Mouse (Mus musculus) spleen, adult 18-20 months (tissue): ENCODE data around the gene Rnf220.
A peak's percentile ranks its signal among the peaks of the same experiment; 100 is the strongest.

Experiments used
- DNase-seq, 2 experiments: peaks; one replicate each; pipeline ENCODE4 v3.0.0; 2022; ENCODE audit warnings: mixed read lengths in 2 of 2

Gene Rnf220

DNA sequence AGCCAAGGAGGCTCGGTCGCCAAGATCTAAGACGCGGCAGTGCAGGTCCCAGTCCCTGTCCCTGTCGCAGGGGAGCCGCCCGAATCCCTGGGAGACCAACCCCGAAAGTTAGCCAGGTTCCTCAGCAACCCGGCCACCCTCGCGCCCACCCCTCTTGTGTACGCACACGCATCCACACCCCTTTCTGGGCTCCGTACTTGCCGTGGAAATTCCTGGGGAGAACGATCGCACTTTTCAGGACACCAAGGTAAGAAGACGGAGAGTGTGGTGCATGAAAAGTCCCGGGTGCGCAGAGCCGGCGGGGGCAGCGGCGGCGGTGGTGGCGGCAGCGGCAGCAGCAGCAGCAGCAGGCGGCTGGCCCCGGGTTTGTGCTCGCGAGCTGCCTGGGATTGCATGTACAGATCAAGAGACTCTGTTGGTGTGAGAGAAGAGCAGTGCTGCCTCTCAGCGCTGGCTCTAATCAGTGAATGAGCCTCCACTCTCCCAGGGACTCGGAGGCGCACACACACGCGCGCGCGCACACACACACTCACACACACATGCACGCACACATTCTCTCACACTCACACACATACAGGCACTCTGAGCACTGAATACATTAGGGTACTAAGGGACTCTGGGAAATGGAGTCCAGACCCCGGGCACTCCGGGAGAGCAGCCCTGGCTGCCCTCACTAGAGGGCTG is at the start of gene Rnf220:
Gene Rnf220 (minus strand): TSS at position 571 of the 684 bp plus-strand sequence.
- DNase-seq, result no peak

DNA sequence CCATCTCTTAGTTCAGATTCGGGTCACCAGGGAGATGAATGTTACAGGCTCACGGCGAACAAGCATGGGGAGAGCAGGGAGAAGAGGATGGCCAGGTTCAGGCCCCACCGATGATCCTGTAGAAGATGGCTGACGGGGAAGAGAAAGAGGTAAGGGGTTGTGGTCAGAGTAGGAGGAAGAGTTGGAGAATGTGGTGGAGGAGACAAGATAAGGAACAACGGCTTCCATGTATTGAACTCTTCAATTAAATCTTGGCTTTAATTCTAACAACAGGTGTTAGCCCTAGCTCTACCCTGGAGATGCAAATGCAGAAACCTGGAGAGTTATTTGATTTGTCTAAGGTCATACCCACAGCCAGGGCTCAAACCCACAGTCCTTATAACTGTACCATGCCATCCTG is 49.8 kb upstream of the Rnf220 start:
- DNase-seq, result no peak

DNA sequence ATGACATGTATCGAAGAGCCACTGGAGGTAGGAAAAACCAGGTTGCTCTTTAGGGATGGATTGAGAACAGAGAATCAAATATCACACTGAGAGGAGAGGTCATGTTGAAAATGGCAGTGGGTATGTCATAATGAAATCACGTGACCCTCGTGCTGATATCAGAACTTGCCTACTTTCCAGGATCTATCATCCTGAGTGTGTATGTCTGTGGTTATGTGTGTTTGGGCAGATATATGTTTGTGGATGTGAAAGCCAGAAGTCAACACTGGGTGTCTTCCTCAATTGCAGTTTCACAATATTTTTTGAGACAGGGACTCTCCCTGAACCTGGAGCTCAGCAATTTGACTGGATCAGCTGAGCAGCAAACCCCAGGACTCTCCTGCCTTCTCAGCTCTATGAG is 48.6 kb upstream of the Rnf220 start:
- DNase-seq, result no peak

DNA sequence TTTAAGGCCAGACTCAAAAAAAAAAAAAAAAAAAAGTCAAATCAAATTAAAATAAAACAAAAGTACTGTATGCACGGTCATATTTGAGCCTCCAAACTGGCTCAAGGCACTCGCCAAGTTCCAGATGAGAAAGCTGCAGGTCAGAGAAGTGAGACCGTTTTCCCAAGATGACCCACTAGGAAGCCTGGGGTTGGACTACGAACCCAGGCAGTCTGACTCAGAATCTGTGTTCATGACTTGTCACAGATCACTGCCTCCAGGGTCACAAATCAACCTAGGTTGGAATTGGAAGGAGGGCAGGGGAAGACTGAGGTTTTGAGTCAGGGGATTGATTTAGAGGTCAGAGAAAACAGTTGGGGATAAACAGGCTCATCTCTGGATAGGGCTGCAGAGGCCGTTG is 43.7 kb upstream of the Rnf220 start:
- DNase-seq, result no peak

DNA sequence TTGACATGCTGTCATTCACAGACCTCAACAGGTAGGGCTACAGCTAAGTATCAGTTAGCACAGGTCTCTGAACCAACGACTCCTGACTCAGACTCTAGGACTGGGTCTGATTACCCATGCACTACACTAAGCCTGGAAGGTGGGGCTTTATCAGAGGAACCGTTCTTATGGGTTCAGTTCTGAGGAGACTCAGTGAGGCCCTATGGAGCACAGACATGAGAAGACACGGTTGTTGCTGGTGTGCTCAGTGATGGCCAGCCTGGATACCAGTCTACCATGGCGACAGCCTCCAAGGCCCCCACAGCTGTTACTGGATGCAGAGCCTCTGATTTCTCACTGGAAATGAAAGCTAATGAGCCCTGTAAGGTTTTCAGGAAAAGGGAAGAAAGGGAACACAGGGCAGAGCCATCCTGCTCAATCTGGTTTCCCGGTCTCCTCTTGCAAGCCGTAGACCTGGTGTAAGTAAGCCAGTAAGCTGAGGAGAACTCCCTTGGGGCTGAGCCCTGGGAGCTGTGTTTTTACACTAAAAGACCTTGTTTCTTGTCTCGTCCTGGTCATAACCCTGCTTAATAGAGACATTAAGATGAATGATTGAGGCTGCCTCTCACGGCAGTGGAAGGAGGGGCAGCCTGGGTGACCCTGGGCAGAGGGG is 42.6 kb upstream of the Rnf220 start:
- no peak for DNase-seq

DNA sequence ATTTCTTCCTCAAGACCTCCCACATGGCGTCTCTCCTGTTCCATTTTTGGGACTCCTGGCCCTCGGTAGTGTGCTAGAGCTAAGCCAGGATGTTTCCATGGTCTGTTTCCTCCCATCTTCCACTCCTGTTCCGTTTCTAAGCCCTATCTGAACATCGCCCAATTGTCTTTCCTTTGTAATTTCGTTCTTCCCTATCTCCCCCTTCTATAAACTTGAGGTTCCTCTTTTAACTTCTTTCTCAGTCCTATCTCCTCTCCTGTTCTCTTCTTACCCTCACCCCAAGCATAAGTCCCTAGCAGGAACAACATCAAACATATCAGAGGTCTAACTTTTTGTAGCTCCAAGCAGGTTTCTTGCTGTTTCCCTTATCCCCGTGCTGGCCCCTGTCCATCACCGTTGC is 40.1 kb upstream of the Rnf220 start:
- no peak for DNase-seq

DNA sequence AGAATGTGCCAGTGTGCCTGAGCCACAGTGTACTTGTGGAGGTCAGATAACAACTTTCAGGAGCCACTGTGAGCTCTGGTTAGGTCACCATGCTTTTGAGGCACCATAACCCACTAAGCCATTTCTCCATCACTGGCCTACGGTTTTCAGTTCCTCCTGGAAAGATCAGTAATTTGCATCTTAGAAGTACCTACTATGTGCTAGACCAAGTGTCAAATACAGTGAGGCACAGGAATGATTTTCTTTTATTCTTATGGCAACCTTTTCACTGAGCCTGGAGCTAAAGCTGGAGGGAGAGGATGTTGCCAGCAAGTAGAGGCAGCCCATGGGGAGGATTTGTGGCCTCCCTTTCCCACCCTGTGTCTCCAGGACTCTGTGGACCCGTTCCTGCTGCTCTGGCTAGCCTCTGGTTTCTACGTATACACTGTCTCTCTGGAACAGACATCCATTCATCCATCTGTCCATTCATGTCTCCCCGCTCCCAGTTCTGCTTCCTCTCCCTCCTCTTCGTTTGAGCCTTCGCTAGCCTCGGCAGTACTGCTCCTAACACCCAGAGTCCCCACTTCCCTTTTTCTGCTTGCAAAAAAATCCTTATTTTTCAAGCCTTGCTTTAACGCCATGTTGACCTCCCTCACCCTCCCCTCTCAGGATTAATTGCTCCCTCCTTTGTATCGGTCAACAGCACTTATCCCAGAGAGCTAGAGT is 38.8 kb upstream of the Rnf220 start:
- no peak for DNase-seq

DNA sequence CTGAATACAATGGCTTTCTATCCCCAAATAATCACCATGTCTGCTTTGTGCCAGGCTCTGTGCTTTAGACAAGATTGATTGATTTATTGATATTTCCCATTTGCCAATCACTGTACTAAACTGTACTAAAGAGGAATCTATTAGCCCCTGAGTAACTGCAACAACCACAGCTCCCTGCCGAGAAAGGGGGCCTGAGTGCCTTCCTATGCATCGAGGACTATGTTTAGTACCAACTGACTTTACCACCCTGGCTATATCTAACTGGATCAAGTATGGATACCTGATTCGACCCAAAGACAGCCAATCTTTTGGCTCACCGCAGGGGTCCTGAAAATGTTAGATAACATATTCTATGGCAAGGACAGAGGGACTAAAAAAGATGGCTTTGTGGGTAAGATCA is 33.0 kb upstream of the Rnf220 start:
- no peak for DNase-seq

DNA sequence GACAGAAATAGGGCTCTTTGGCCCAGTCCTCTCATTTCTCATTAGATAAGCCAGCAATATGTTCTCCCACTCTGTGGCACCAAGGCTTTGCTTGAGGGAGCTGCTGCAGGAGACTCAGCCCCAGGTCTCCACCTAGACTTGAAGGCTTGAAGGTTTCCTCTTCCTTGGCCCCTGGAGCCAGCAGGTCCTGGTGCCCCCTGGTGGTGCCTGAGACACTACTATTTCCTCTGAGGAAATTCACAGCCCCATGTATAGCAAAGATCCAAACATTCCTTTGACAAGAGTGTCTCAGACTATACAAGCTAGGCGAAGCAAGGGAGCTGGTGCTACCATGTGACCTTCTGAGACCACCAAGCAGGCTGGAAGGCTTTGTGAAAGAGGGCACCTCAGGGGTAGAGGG is 31.1 kb upstream of the Rnf220 start:
- peak in 1 of 2 experiments; percentile 56 for DNase-seq

DNA sequence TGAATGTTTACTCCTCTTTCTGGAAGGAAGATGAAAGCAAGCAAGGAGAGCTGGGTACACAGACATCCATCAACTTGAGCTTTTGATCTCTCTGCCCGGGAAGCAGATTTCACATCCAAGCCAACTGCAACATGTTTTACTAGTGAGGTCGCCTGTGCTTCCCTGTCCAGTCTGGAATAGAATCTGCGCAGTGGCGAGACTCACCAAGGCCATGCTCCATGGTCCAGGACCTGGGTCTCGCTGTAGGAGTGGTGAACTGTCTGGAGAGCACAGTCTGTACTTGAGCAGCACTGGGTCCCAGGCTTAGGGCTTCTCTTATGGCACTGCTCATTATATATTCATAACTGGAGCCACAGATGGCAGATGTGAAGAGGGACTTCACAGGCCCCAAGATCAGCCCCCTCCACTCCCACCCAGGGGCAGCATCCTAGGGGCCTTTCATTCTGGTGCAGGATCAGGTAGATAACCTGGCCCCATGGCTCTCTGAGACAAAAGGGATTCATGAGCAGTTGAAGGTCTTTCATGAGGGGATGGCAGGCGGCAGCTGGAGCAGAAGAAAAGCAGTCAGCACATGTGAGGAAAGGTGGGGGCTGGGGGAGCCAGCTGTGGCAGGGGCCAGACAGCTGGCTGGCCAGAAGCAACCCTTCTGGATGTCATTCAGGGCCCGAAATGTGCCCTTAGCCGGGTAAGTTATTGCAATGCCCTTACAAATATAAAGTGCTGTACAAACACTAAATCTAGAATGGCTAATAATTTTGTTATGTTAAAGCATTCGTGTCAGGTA is 30.5 kb upstream of the Rnf220 start:
- DNase-seq, result no peak

DNA sequence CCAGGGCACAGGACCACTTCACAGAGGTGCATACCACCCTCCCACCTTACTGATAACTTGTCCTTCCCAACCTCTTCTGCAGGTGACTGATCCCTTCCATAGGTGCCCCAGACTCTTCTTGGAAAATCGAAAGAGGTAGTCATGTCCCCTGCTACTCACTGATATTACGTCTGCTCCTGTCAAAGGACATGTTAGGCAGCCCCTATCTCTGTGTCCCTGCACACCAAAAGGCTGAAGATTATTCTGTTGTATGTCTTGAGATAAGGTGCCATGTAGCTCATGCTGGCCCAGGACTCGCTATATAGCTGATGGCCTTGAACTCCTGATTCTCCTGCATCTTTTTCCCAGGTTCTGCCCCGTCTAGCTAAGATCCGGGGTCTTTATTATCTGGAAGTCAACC is 29.1 kb upstream of the Rnf220 start:
- no peak for DNase-seq

DNA sequence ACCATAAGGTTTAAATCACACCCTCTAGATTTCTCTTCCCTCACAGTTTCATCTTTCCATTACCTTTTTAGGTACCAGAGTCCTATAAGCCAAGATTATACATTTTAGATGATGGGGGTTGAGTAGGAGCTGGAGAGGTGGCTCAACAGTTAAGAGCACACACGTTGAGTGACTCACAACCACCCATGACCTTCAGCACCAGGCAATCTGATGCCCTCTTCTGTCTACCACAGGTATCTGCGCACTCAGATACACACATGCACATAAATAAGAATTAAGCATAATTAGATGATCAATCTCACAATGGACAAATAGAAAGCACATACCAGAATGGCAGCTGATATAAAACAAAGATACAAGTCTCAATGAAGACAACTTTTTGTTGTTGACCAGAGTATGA is 24.5 kb upstream of the Rnf220 start:
- DNase-seq, result no peak

DNA sequence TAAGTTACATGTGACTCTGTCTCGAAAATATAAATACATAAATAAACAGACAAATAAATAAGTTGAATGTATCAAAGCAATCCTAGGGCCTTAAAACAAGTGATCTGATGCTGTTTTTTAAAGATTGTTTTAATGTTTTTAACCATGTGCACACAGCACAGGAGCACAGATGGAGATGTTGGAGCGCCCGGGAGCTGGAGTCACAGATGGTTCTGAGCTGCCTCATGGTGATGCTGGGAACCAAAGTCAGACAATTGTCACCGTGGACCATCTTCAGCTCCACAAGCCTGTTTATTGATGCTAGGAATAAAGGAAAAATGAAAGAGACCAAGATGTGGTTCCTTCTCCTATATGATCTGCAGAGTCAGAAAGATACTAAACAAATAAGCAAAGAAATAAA is 21.4 kb upstream of the Rnf220 start:
- no peak for DNase-seq

DNA sequence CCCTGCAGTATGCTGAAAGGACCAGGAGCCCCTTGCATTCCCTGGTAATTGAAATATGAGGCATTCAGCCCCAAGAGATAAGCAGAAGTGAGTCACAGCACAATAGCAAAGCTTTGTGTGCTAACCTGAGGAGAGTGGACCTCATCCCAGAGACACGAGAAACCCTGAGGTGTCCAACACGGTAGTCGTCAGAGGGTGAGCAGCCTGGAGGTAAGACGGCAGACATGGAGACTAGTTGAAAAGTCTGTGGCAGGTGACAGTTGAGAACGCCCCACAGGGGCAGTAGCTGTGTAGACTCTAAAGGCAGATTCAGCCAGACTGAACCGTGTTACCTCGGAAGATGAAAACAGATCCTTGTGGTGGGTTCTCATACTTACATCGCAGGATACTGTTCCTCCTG is 2.2 kb upstream of the Rnf220 start:
- DNase-seq, result no peak

DNA sequence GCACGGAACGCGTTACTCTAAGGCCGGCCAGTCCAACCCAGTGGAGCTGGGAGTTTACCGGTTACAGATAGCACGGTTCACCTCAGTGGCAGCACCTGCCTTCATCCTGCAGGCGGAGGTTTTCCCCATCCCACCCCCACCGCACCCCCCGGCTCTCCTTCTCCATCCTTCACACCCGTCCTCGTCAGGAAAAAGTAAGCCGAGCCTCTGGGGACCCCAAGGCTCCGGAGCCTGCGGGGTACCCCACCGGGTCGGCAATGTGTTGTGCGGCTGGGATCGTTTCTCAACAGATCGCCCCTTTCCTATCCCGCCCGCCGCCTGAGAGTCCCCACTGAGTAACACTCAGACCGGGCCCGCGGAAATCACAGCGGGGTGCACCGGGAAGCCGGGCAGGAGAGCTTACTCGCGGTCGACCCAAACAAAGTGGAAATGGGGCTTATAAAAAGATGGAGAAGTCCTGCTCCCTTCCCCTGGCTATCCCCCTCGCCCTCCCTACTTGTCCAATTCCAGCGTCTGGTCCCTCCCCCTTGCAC is 917 bp downstream of the Rnf220 start:
- peak in 1 of 2 experiments; percentile 8 for DNase-seq

DNA sequence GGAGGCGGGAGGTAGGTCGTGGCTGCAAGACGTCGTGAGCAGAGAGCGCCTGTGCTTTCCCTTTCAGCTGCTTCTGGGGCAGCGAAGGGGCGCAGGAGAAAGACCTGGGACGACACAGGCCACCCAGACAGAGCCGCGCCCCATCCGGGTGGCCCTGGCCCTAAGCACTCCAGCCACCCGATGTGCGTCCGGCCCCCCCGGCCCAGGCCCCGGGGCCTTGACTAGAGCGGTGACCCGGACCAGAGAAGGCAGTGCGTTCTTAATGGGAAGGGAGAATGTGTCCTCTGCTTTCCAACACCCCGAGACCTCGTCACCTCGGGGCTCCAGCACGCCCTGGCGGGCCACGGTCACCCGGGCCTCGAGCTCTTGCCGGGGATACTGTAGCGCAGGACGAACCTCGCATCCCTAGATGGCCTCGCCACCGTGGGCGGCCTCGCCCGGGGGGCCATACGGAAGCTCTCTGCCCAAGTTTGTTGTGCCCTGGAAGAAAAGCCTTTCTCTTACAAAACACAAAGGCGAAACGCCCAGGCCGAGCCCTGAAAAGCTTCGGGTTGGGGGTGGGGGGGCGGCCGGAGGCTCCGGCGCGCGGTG is 1.8 kb downstream of the Rnf220 start:
- DNase-seq, result peak in 1 of 2 experiments; percentile 25

DNA sequence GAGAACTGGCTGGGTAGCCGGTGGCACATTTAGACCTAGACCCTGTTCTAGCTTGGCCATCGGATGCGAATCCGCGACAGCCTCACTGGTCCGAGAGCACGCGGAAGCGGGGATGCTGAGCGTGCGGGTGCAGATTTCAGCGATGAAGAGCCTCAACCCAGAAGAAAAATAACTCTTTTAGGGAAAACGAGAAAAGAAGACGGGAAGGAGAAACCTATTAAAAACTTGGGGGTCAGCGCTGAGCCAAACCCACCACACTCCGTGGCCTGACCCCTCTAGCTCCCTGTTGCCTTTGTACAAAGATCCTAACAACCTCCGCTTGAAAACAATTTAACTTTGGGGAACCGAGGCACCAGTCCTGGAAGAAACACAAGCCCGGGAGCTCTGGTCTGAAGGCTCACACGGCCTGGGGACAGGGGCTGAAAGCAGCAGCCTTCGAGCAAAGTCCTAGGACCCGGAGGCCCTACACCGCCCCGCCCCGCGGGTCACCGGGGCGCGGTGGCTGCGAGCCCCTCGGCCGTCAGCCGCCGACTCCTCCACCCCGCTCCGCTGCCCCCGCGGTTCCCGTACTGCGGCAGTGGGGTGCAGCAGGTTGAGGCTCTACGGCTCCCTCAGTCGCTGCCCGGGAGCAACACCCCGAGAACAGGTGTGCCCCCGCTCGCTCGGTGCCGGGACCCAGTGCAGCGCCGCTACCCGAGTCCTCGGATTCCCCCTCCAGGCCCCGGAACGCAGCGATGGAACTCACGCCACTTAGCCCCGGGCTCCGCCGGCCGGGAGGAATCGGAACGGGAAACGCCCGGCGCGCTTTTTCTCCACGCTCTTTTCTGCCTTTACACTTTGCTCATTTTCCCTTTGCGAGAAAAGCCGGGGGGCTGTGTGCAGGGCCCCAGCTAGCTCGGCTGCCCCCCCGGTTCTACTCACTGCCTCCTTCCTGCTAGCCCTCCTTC is 2.7 kb downstream of the Rnf220 start:
- peak in 1 of 2 experiments; percentile 23 for DNase-seq

DNA sequence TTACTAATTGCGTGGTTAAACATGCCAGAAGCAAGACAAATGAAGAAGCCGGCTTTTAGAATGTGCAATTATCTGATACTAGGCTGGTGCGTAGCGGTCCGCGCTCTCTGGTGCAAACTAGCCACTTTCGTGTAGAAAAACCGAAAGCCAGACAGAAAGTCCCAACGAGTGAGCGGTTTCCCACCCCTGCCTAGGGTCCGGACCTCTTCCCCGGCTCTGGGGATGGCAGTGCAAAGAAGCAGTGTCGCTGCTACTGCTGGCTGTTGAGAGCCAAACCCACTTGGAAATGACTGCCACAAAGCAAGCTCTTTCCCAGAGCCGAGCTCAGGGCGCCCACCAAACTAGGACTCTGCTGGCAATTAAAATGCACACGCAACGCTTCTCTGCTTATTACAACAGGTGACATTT is 3.7 kb downstream of the Rnf220 start:
- DNase-seq, result peak in 1 of 2 experiments; percentile 32

DNA sequence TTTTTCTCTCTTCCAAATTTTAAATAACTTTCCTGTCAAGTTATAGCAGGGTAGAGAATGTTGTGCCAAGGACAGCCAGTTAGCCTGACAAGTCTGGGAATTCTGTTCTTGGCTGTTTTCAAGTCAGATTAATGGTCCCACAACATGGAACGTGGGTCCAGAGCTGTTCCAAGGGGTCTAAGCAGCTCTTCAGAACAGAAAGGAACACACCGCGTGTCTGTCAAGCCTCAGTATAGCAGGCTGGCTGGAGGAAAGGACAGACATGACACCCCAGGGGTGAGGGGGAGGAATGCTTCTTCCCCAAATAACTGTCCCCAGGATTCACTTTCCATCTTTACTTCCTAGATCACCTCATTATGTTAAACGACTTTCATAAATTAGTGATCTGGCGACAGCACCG is 5.0 kb downstream of the Rnf220 start:
- no peak for DNase-seq

DNA sequence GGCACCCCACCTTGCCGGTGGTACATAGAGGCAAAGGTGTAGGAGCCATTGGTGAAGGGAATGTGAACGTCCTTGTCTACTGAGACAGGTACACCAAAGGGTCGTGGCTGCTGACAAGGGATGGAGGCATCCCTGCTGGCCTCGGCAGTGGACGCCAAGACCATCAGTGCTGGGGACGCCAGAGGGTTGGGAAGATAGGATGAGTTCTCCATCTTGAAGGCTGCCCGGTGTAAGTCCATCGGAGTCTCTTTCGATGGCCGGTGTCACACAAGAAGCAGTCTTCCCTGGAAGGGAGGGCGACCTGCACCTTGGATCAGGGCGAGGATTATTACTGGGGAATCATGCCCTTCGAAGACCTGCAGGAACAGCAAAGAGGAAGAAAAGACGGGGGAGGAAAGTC is 6.9 kb downstream of the Rnf220 start:
- DNase-seq, result no peak

DNA sequence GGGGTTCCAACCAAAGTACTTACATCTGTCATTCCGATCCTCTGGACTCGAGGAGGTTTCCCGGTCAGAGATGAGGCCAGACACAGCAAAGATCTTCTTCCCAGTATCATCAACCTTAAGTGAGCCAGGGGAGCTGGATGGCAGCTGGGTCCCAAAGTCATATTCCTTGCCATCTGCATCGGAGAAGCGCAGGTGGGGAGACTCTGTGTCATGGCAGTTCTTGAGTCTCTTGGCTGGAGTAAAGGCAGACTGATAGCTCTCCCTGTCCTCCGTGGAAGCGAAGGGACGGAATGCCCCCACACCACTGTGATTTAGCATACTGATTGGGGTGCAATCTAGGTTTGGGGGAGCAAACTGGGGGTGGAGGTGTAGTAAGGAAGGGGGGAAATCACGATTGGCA is 7.3 kb downstream of the Rnf220 start:
- no peak for DNase-seq
